8 mouse cellular contexts compared by ENCODE assay signal in genomic region chr1:72306241-72306640, GRCm38 (mm10). TPM values are rescaled to one million over a fixed set of nuclear protein-coding genes. Genes with fewer than 3 reads are reported as not detected.
A peak's percentile ranks its signal among the peaks of the same experiment; 100 is the strongest.
DNase-seq lines count a peak whose midpoint lies in the region; ATAC-seq and TF ChIP-seq lines count a peak whose summit lies in the region.

No protein-coding gene starts in this region.

- no peak for TF ChIP-seq POLR2A in lung, adult 2 months (IDR thresholded peaks at IDR 0.05; ENCODE audit: borderline replicate concordance, extremely low read depth, low read depth, low read length)

- WGBS in forebrain, embryonic 10.5 days = 64% methylated on average over 3 of the region's 3 CpGs
- WGBS in forebrain, embryonic 11.5 days = 50% methylated on average over 3 of the region's 3 CpGs
- 69% methylated on average over 3 of the region's 3 CpGs for WGBS in lung, embryonic 16.5 days
- 61% methylated on average over 3 of the region's 3 CpGs for WGBS in lung, adult 2 months
- WGBS in limb, embryonic 13.5 days = 71% methylated on average over 3 of the region's 3 CpGs
- 72% methylated on average over 3 of the region's 3 CpGs for WGBS in stomach, embryonic 14.5 days

- H3K36me3 ChIP-seq in forebrain, embryonic 10.5 days (replicated peaks) = peaks cover 10% of the 10 kb centered on the region; the same call in 1 of the 2 replicates
- H3K36me3 ChIP-seq in forebrain, embryonic 11.5 days (ENCODE audit: control insufficient read depth, insufficient read depth, low read length) = no peaks in the 10 kb centered on the region
- H3K36me3 ChIP-seq in lung, embryonic 16.5 days (ENCODE audit: control insufficient read depth, insufficient read depth, low read length) = no peaks in the 10 kb centered on the region
- H3K36me3 ChIP-seq in limb, embryonic 13.5 days = no peaks in the 10 kb centered on the region
- no peaks in the 10 kb centered on the region for H3K36me3 ChIP-seq in stomach, embryonic 14.5 days (ENCODE audit: control insufficient read depth, insufficient read depth, low read length)

- no peak overlapping the region for H3K4me2 ChIP-seq in forebrain, embryonic 11.5 days (ENCODE audit: low read depth, low read length, severe bottlenecking)
- H3K4me2 ChIP-seq in lung, embryonic 16.5 days (ENCODE audit: low read depth, low read length) = peak overlapping the region; percentile 69
- peak overlapping the region; percentile 62 for H3K4me2 ChIP-seq in limb, embryonic 13.5 days (replicated peaks)
- peak overlapping the region; percentile 54; the same call in 1 of the 2 replicates for H3K4me2 ChIP-seq in stomach, embryonic 14.5 days (replicated peaks; ENCODE audit: low read depth, low read length)

- peaks cover 34% of the 10 kb centered on the region for H3K4me1 ChIP-seq in forebrain, embryonic 10.5 days
- no peaks in the 10 kb centered on the region for H3K4me1 ChIP-seq in forebrain, embryonic 11.5 days (replicated peaks; ENCODE audit: control insufficient read depth, insufficient read depth, low read length)
- peaks cover 2% of the 10 kb centered on the region; the same call in 1 of the 2 replicates for H3K4me1 ChIP-seq in lung, embryonic 16.5 days (replicated peaks; ENCODE audit: control insufficient read depth, insufficient read depth, low read length)
- H3K4me1 ChIP-seq in lung, adult 2 months (ENCODE audit: control insufficient read depth, insufficient read depth, low read length) = no peaks in the 10 kb centered on the region
- peaks cover 22% of the 10 kb centered on the region for H3K4me1 ChIP-seq in limb, embryonic 13.5 days
- H3K4me1 ChIP-seq in stomach, embryonic 14.5 days (ENCODE audit: control insufficient read depth, insufficient read depth, low read length) = peaks cover 7% of the 10 kb centered on the region

- H3K9ac ChIP-seq in forebrain, embryonic 11.5 days (ENCODE audit: low read length) = no peak overlapping the region; the same call in 1 of the 2 replicates
- H3K9ac ChIP-seq in lung, embryonic 16.5 days (ENCODE audit: low read length) = no peak overlapping the region
- H3K9ac ChIP-seq in limb, embryonic 13.5 days = no peak overlapping the region
- H3K9ac ChIP-seq in stomach, embryonic 14.5 days (replicated peaks; ENCODE audit: low read depth, low read length) = no peak overlapping the region

- no peak overlapping the region for H3K4me3 ChIP-seq in forebrain, embryonic 10.5 days
- H3K4me3 ChIP-seq in forebrain, embryonic 11.5 days (ENCODE audit: low read depth, low read length) = no peak overlapping the region
- H3K4me3 ChIP-seq in lung, embryonic 16.5 days (ENCODE audit: low read length) = no peak overlapping the region; the same call in 1 of the 2 replicates
- H3K4me3 ChIP-seq in lung, adult 2 months (replicated peaks; ENCODE audit: extremely low read depth, low read depth, low read length) = no peak overlapping the region
- H3K4me3 ChIP-seq in limb, embryonic 13.5 days = no peak overlapping the region
- H3K4me3 ChIP-seq in stomach, embryonic 14.5 days (ENCODE audit: low read depth, low read length) = no peak overlapping the region

- H3K9me3 ChIP-seq in forebrain, embryonic 10.5 days = no peaks in the 10 kb centered on the region
- H3K9me3 ChIP-seq in forebrain, embryonic 11.5 days (ENCODE audit: control insufficient read depth, low read length) = no peaks in the 10 kb centered on the region
- no peaks in the 10 kb centered on the region for H3K9me3 ChIP-seq in lung, embryonic 16.5 days (ENCODE audit: control insufficient read depth, low read length)
- no peaks in the 10 kb centered on the region for H3K9me3 ChIP-seq in limb, embryonic 13.5 days
- H3K9me3 ChIP-seq in stomach, embryonic 14.5 days (ENCODE audit: control insufficient read depth, low read depth, low read length) = no peaks in the 10 kb centered on the region

- H3K27ac ChIP-seq in forebrain, embryonic 10.5 days = peak overlapping the region; percentile 94
- no peak overlapping the region for H3K27ac ChIP-seq in forebrain, embryonic 11.5 days (ENCODE audit: low read depth, low read length)
- H3K27ac ChIP-seq in lung, embryonic 16.5 days (ENCODE audit: low read length) = no peak overlapping the region
- peak overlapping the region; percentile 39; the same call in 1 of the 2 replicates for H3K27ac ChIP-seq in limb, embryonic 13.5 days
- H3K27ac ChIP-seq in stomach, embryonic 14.5 days (ENCODE audit: low read length) = no peak overlapping the region

- H3K27me3 ChIP-seq in forebrain, embryonic 10.5 days (ENCODE audit: poor library complexity, severe bottlenecking) = no peaks in the 10 kb centered on the region
- H3K27me3 ChIP-seq in forebrain, embryonic 11.5 days (ENCODE audit: control insufficient read depth, insufficient read depth, low read length) = no peaks in the 10 kb centered on the region
- H3K27me3 ChIP-seq in lung, embryonic 16.5 days (ENCODE audit: control insufficient read depth, insufficient read depth, low read depth, low read length) = no peaks in the 10 kb centered on the region
- H3K27me3 ChIP-seq in limb, embryonic 13.5 days = no peaks in the 10 kb centered on the region
- H3K27me3 ChIP-seq in stomach, embryonic 14.5 days (ENCODE audit: control insufficient read depth, insufficient read depth, low read length) = no peaks in the 10 kb centered on the region

- no peak for ATAC-seq in forebrain, embryonic 11.5 days (replicated peaks; ENCODE audit: low FRiP score)
- no peak for ATAC-seq in lung, embryonic 16.5 days (ENCODE audit: low read depth)
- no peak for ATAC-seq in limb, embryonic 13.5 days (ENCODE audit: low FRiP score, low read depth)
- no peak for ATAC-seq in stomach, embryonic 14.5 days (ENCODE audit: insufficient number of reproducible peaks, insufficient read depth, low FRiP score, low read depth)

- no peak for DNase-seq in forebrain, embryonic 10.5 days (ENCODE audit: extremely low spot score, low spot score)
- no peak for DNase-seq in forebrain, embryonic 11.5 days (ENCODE audit: low spot score)
- DNase-seq in lung, adult 2 months = no peak
- DNase-seq in yolk sac, embryonic 10.5 days (ENCODE audit: low spot score) = no peak
- no peak for DNase-seq in left cerebral cortex, adult 8-10 months (ENCODE audit: low spot score in 2 of 2)

- no peak for TF ChIP-seq CTCF in lung, adult 2 months (IDR thresholded peaks at IDR 0.05; ENCODE audit: insufficient read depth, low read length)

RNA-seq across cellular contexts. Expression of gene Xrcc5, which starts 1.0 kb away (rescaled TPM):
- polyA plus RNA-seq in forebrain, embryonic 10.5 days (2016; fragmentation: Nextera tagmentation; extraction: Ambion mirVana) = 49.1 and 52.2 TPM in 2 replicates
- polyA plus RNA-seq in forebrain, embryonic 11.5 days (2014; fragmentation: Nextera tagmentation; extraction: Ambion mirVana) = 51.9 and 53.3 TPM in 2 replicates
- 29.7 and 30.3 TPM in 2 replicates for polyA plus RNA-seq in lung, embryonic 16.5 days (2015; fragmentation: Nextera tagmentation; extraction: Ambion mirVana)
- 2.3 and 3.6 TPM in 2 replicates for polyA plus RNA-seq in lung, adult 2 months (2012; rRNA removed)
- 56.3 and 56.8 TPM in 2 replicates for polyA plus RNA-seq in limb, embryonic 13.5 days (2015; fragmentation: Nextera tagmentation; extraction: Ambion mirVana)
- polyA plus RNA-seq in stomach, embryonic 14.5 days (2014; fragmentation: Nextera tagmentation; extraction: Ambion mirVana) = 43.6 and 47.8 TPM in 2 replicates
- 10 to 100 TPM; 19.3 to 22.2 (median 19.4) TPM for total RNA-seq in left cerebral cortex, adult 8-10 months (2022)

RNA-seq across cellular contexts. Expression of gene Tmem169, which starts 22.1 kb away (rescaled TPM):
- polyA plus RNA-seq in forebrain, embryonic 10.5 days (2016; fragmentation: Nextera tagmentation; extraction: Ambion mirVana) = 3.1 and 3.3 TPM in 2 replicates
- 11.9 and 12.4 TPM in 2 replicates for polyA plus RNA-seq in forebrain, embryonic 11.5 days (2014; fragmentation: Nextera tagmentation; extraction: Ambion mirVana)
- polyA plus RNA-seq in lung, embryonic 16.5 days (2015; fragmentation: Nextera tagmentation; extraction: Ambion mirVana) = 0.87 and 1.3 TPM in 2 replicates
- polyA plus RNA-seq in lung, adult 2 months (2012; rRNA removed) = 0.03 and 0.05 TPM in 2 replicates
- polyA plus RNA-seq in limb, embryonic 13.5 days (2015; fragmentation: Nextera tagmentation; extraction: Ambion mirVana) = 6.3 and 7.2 TPM in 2 replicates
- polyA plus RNA-seq in stomach, embryonic 14.5 days (2014; fragmentation: Nextera tagmentation; extraction: Ambion mirVana) = 2.6 and 3.7 TPM in 2 replicates
- total RNA-seq in left cerebral cortex, adult 8-10 months (2022) = 10 to 100 TPM; 13.4 to 16.3 (median 14.8) TPM

RNA-seq across cellular contexts. Expression of gene Pecr, which starts 22.1 kb away (rescaled TPM):
- polyA plus RNA-seq in forebrain, embryonic 10.5 days (2016; fragmentation: Nextera tagmentation; extraction: Ambion mirVana) = 22.5 and 23.5 TPM in 2 replicates
- polyA plus RNA-seq in forebrain, embryonic 11.5 days (2014; fragmentation: Nextera tagmentation; extraction: Ambion mirVana) = 14.5 and 16.8 TPM in 2 replicates
- polyA plus RNA-seq in lung, embryonic 16.5 days (2015; fragmentation: Nextera tagmentation; extraction: Ambion mirVana) = 20.3 and 20.7 TPM in 2 replicates
- polyA plus RNA-seq in lung, adult 2 months (2012; rRNA removed) = 3.7 and 4.6 TPM in 2 replicates
- 35.8 and 37.5 TPM in 2 replicates for polyA plus RNA-seq in limb, embryonic 13.5 days (2015; fragmentation: Nextera tagmentation; extraction: Ambion mirVana)
- polyA plus RNA-seq in stomach, embryonic 14.5 days (2014; fragmentation: Nextera tagmentation; extraction: Ambion mirVana) = 35.0 and 35.7 TPM in 2 replicates
- 1 to 10 TPM; 6.0 to 9.5 (median 6.2) TPM for total RNA-seq in left cerebral cortex, adult 8-10 months (2022)

Comparison
In these comparisons a context has a peak if more than half of its experiments do, and no peak if none do; other contexts are left out.
1. H3K27ac ChIP-seq: peak in forebrain, embryonic 10.5 days (single experiment) and limb, embryonic 13.5 days (single experiment); none in forebrain, embryonic 11.5 days (single experiment), lung, embryonic 16.5 days (single experiment) and stomach, embryonic 14.5 days (single experiment).